Mouse (Mus musculus): Measurements from ENCODE around the gene Trp73. TPM values are rescaled to one million over a fixed set of nuclear protein-coding genes. Genes with fewer than 3 reads are reported as not detected.
A peak's percentile ranks its signal among the peaks of the same experiment; 100 is the strongest.

The Trp73 gene
- polyA plus RNA-seq, 1 experiment from 2014 or later, result 9.8 TPM

DNA sequence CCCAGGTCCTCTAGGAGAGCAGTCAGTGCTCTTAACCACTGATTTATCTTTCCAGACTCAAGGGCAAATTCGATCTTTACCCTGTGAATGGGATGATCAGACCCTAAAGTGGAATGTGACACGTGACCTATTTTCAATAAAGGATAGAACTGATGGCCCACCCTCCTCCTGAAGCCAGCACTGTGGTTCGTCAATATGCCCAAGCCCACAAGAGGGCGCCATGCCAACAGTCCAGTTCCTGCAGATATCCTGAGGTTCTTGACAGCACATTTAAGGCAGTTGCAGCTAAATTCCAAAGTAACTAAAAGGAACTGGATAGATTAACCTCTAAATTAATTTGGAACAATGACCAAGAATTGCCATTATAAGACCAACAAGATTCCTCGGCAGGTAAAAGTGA lies 27.0 kb upstream of the Trp73 start:
- Histone ChIP-seq H3K4me2 (replicated peaks) (no peak overlapping the region), H3K9ac (no peak overlapping the region), H3K27ac (replicated peaks) (no peak overlapping the region), H3K27me3 (peaks cover 17% of the 10 kb centered on the region), H3K4me1 (peaks cover 24% of the 10 kb centered on the region), H3K36me3 (no peaks in the 10 kb centered on the region), H3K4me3 (replicated peaks) (no peak overlapping the region), H3K9me3 (replicated peaks) (no peaks in the 10 kb centered on the region)
- 22% methylated on average over 5 of the region's 5 CpGs for WGBS
- no peak for ATAC-seq (ENCODE audit: insufficient number of reproducible peaks, low FRiP score, low TSS enrichment, low read depth)

- Histone ChIP-seq H3K9ac (no peak overlapping the region), H3K27ac (replicated peaks) (no peak overlapping the region), H3K9me3 (replicated peaks) (no peaks in the 10 kb centered on the region), H3K4me2 (replicated peaks) (no peak overlapping the region), H3K4me1 (peaks cover 22% of the 10 kb centered on the region), H3K4me3 (replicated peaks) (no peak overlapping the region), H3K36me3 (peaks cover 7% of the 10 kb centered on the region), H3K27me3 (no peaks in the 10 kb centered on the region)
- WGBS, result 14% methylated on average over 7 of the region's 7 CpGs
- ATAC-seq (ENCODE audit: insufficient number of reproducible peaks, low FRiP score, low TSS enrichment, low read depth), result no peak
Observed at GRCm38 (mm10) chr4:154163296-154163695, 23.3 kb upstream of the Trp73 start.

DNA sequence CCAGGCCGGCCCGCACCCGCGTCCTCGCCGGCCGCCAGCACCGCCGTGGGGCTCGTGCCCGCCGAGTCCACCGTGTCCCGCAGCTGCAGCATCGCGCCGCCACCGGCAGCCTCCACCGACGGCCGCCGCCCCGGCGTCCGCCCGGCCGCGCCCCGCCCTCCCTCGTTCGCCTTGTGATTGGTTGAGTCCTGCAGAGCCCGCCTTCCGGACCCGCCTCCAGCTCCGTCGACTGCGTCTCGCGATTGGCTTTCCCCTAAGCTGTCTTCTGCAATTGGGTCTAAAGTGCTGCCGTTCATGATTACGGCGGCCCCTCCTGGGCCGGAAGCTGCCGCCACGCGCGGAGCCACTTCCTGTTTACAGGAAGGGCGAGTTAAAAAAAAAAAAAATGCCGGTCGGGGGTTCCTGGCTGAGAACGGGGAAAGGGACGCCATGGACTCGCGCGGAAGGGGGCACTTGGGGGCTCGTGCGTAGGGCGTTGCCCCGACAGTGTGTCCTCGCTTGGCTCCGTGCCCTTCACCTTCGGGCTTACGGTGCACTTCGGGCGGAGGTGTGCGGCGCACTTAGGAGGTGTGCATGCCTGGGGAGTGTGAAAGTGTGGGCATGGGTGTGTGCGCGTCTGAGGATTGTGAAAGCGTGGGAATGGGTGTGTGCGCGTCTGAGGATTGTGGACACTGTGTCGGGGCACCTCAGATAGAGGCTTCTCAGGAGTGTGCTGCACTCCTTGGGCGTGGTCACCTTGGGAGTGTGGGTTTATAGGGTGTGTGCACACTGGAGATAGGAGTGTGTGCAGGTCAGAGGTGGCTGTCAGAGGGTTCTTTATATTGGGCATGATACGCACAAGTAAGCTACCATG lies 20.8 kb upstream of the Trp73 start, which contains the start of gene Tprgl:
Tprgl (minus strand) TSS at position 129 of the 853 bp plus-strand sequence.
- under 1% methylated on average over 59 of the region's 75 CpGs for WGBS
- Histone ChIP-seq H3K27me3 (no peaks in the 10 kb centered on the region), H3K4me1 (peaks cover 22% of the 10 kb centered on the region), H3K9ac (peak within 1 kb of the TSS; percentile 71), H3K9me3 (replicated peaks) (no peaks in the 10 kb centered on the region), H3K36me3 (peaks cover 31% of the 10 kb centered on the region), H3K4me3 (replicated peaks) (peak within 1 kb of the TSS; percentile 90), H3K4me2 (replicated peaks) (peak within 1 kb of the TSS; percentile 83), H3K27ac (replicated peaks) (peak within 1 kb of the TSS; percentile 78)
- ATAC-seq (ENCODE audit: insufficient number of reproducible peaks, low FRiP score, low TSS enrichment, low read depth), result peak; percentile 96

GRCm38 (mm10) chr4:154159961-154160537 lies 20.0 kb upstream of the Trp73 start:
- H3K4me1 ChIP-seq, result peaks cover 22% of the 10 kb centered on the region
- peak overlapping the region; percentile 90 for H3K4me3 ChIP-seq (replicated peaks)
- no peaks in the 10 kb centered on the region for H3K9me3 ChIP-seq (replicated peaks)
- H3K27me3 ChIP-seq, result no peaks in the 10 kb centered on the region
- peak; percentile 32 for ATAC-seq (ENCODE audit: insufficient number of reproducible peaks, low FRiP score, low TSS enrichment, low read depth)
- H3K36me3 ChIP-seq, result peaks cover 38% of the 10 kb centered on the region
- peak overlapping the region; percentile 78 for H3K27ac ChIP-seq (replicated peaks)
- WGBS, result 1% methylated on average over 47 of the region's 47 CpGs
- H3K4me2 ChIP-seq (replicated peaks), result peak overlapping the region; percentile 75
- H3K9ac ChIP-seq, result peak overlapping the region; percentile 71

- WGBS, result 16% methylated on average over 6 of the region's 6 CpGs
- no peak for ATAC-seq (ENCODE audit: insufficient number of reproducible peaks, low FRiP score, low TSS enrichment, low read depth)
- H3K4me1 ChIP-seq, result peaks cover 22% of the 10 kb centered on the region
- H3K9me3 ChIP-seq (replicated peaks), result no peaks in the 10 kb centered on the region
- no peak overlapping the region for H3K27ac ChIP-seq (replicated peaks)
- H3K9ac ChIP-seq, result no peak overlapping the region
- peak overlapping the region; percentile 90; the same call in 1 of the 2 replicates for H3K4me3 ChIP-seq (replicated peaks)
- H3K4me2 ChIP-seq (replicated peaks), result 0 out of 2 replicates have a peak overlapping the region, but pooled peaks have one; percentile 75
- peaks cover 48% of the 10 kb centered on the region for H3K36me3 ChIP-seq
- H3K27me3 ChIP-seq, result no peaks in the 10 kb centered on the region
Observed at GRCm38 (mm10) chr4:154159002-154159401, 19.0 kb upstream of the Trp73 start.

- Histone ChIP-seq H3K4me3 (replicated peaks) (no peak overlapping the region), H3K36me3 (peaks cover 53% of the 10 kb centered on the region), H3K4me2 (replicated peaks) (no peak overlapping the region), H3K27me3 (no peaks in the 10 kb centered on the region), H3K27ac (replicated peaks) (no peak overlapping the region), H3K9me3 (replicated peaks) (no peaks in the 10 kb centered on the region), H3K4me1 (peaks cover 22% of the 10 kb centered on the region), H3K9ac (no peak overlapping the region)
- ATAC-seq (ENCODE audit: insufficient number of reproducible peaks, low FRiP score, low TSS enrichment, low read depth), result no peak
- WGBS, result 93% methylated on average over 14 of the region's 14 CpGs
Observed at GRCm38 (mm10) chr4:154157970-154158662, 18.1 kb upstream of the Trp73 start.

- Histone ChIP-seq H3K27me3 (no peaks in the 10 kb centered on the region), H3K36me3 (peaks cover 72% of the 10 kb centered on the region), H3K4me2 (replicated peaks) (no peak overlapping the region), H3K4me3 (replicated peaks) (no peak overlapping the region), H3K4me1 (peaks cover 15% of the 10 kb centered on the region), H3K9ac (no peak overlapping the region), H3K27ac (replicated peaks) (no peak overlapping the region), H3K9me3 (replicated peaks) (no peaks in the 10 kb centered on the region)
- WGBS, result 76% methylated on average over 7 of the region's 7 CpGs
- no peak for ATAC-seq (ENCODE audit: insufficient number of reproducible peaks, low FRiP score, low TSS enrichment, low read depth)
Observed at GRCm38 (mm10) chr4:154156050-154156449, 16.0 kb upstream of the Trp73 start.

- H3K4me2 ChIP-seq (replicated peaks), result no peak overlapping the region
- H3K27me3 ChIP-seq, result no peaks in the 10 kb centered on the region
- H3K27ac ChIP-seq (replicated peaks), result no peak overlapping the region
- 77% methylated on average over 11 of the region's 11 CpGs for WGBS
- H3K4me1 ChIP-seq, result peaks cover 5% of the 10 kb centered on the region
- H3K36me3 ChIP-seq, result peaks cover 77% of the 10 kb centered on the region
- H3K9ac ChIP-seq, result no peak overlapping the region
- H3K9me3 ChIP-seq (replicated peaks), result no peaks in the 10 kb centered on the region
- H3K4me3 ChIP-seq (replicated peaks), result no peak overlapping the region
- no peak for ATAC-seq (ENCODE audit: insufficient number of reproducible peaks, low FRiP score, low TSS enrichment, low read depth)
Observed at GRCm38 (mm10) chr4:154154104-154154503, 14.1 kb upstream of the Trp73 start.

DNA sequence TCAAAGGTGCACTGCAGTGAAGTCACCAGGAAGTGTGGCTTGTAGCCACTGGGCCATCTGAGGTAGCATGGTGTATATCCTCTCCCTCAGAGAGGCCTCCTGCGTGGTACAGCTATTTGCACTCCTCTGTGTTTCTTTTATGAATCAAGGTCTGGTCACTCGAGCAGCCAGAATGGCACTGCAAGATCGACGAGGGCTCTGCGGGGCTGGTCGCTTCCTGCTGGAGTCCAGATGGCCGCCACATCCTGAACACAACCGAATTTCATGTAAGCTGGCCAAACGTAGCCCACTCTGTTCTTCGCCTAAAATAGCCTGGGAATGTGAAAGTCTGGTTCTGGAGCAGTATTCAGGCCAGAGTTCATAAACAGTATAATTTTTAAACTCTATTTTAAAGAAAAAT lies 6.3 kb upstream of the Trp73 start:
- Histone ChIP-seq H3K4me3 (replicated peaks) (no peak overlapping the region), H3K9ac (no peak overlapping the region), H3K4me1 (peaks cover 15% of the 10 kb centered on the region), H3K4me2 (replicated peaks) (no peak overlapping the region), H3K9me3 (replicated peaks) (no peaks in the 10 kb centered on the region), H3K27ac (replicated peaks) (no peak overlapping the region), H3K36me3 (peaks cover 30% of the 10 kb centered on the region), H3K27me3 (peaks cover 7% of the 10 kb centered on the region)
- ATAC-seq (ENCODE audit: insufficient number of reproducible peaks, low FRiP score, low TSS enrichment, low read depth), result no peak
- 75% methylated on average over 10 of the region's 10 CpGs for WGBS

GRCm38 (mm10) chr4:154144712-154145111 lies 4.7 kb upstream of the Trp73 start:
- no peak for ATAC-seq (ENCODE audit: insufficient number of reproducible peaks, low FRiP score, low TSS enrichment, low read depth)
- no peaks in the 10 kb centered on the region for H3K9me3 ChIP-seq (replicated peaks)
- peaks cover 22% of the 10 kb centered on the region for H3K36me3 ChIP-seq
- H3K4me1 ChIP-seq, result peaks cover 31% of the 10 kb centered on the region
- H3K27ac ChIP-seq (replicated peaks), result no peak overlapping the region
- no peak overlapping the region for H3K4me2 ChIP-seq (replicated peaks)
- H3K27me3 ChIP-seq, result peaks cover 24% of the 10 kb centered on the region
- no peak overlapping the region for H3K4me3 ChIP-seq (replicated peaks)
- H3K9ac ChIP-seq, result no peak overlapping the region
- WGBS, result 74% methylated on average over 3 of the region's 3 CpGs
